Mouse (Mus musculus) brain, embryonic 14.5 days (tissue): ENCODE measurements around the gene Atox1.

Experiments
- CTCF ChIP-seq: fragments of 200-500 bp; IDR thresholded peaks from 2 replicates; pipeline ENCODE4 v1.5.1; 2012; ENCODE audit warnings: inconsistent platforms, mild to moderate bottlenecking, moderate library complexity, borderline replicate concordance; ENCODE audit not compliant: insufficient read depth, insufficient read length; ENCODE audit errors: extremely low read depth
- POLR2A ChIP-seq: fragments of 200-500 bp; IDR thresholded peaks from 2 replicates; pipeline ENCODE4 v1.6.1; 2012; ENCODE audit warnings: mild to moderate bottlenecking, inconsistent platforms, borderline replicate concordance; ENCODE audit not compliant: poor library complexity, insufficient read depth, insufficient read length, severe bottlenecking; ENCODE audit errors: extremely low read depth

DNA sequence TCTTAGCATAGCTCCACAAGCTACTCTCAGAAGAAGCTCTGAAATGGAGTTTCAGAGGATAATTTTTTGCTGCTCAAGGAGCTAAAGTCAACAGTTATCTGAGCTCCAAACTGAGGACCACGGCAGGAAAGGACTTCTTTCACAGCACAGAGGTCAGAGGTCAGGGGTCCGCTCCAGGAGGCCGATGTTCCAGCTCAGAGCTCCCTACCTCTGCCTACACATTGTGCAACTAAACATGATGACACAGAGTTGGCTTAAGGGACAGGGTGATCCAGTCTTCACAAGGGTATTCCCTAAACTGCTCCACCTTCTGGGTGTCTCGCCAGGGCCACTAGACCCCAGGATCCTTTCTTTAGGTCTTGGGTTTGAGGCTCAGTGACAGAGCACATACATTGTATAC is 2.5 kb downstream of the Atox1 start:
- TF ChIP-seq CTCF (no peak), POLR2A (no peak)
